Mouse (Mus musculus): ENCODE data around the gene Dgkz. TPM values are rescaled to one million over a fixed set of nuclear protein-coding genes. Genes with fewer than 3 reads are reported as not detected.

Dgkz gene
- polyA plus RNA-seq, 1 experiment: 204 TPM

DNA sequence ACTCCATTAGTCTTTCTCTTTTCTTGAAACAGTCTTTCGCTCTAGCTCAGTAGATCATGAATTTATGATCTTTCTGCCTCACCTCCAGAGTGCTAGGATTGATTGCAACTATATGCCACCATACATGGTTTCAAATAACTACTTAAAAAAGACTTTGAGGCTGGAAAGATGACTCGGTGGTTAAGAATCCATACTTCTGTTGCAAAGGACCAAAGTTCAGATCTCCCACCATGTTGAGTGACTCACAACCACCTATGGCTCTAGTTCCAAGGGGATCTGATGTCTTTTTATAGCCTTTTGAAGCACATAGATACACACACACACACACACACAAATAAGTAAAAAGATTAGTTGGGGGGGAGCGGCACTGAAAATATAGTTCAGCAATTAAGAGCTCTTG is 80.3 kb downstream of the Dgkz start:
- no peak for DNase-seq (ENCODE audit: low read depth, low spot score)
- 98% methylated on average over 3 of the region's 3 CpGs for WGBS

DNA sequence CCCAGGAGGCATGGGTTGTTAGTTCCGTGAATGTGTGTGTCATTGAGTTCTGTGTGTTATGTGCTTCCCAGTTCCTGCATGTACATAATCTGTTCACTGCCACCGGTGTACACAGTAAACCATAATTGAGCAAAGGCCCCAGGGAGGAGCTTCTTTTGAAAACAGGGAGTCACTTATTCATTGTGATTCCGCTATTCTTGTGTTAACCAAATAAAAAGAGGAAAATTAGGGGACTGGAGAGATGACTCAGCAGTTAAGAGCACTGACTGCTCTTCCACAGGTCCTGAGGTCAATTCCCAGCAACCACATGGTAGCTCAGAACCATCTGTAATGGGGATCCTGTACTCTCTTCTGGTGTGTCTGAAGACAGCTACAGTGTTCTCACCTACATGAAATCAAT is 80.9 kb downstream of the Dgkz start:
- no peak for DNase-seq (ENCODE audit: low read depth, low spot score)
- 69% methylated on average over 3 of the region's 3 CpGs for WGBS

DNA sequence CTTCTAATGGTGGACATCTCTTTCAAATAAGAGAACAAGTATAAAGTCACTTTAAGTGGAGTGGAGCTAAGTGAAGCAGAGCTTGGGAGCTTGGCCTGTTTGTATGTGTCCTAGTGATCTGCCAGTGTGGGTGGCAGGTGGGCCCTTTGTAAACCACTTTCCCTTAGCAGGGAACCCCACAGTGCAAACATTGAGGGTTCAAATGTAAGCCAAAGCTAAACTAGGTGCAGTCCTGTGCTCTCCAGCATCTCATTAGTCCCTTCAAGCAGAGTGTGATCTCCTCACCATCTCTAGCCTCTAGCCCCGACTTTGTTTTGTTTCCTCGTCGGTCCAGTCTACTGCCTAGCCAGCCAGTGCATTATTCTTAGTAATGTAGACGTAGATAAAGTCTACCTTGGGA is 91.0 kb downstream of the Dgkz start:
- WGBS: 77% methylated on average over 4 of the region's 4 CpGs
- DNase-seq (ENCODE audit: low read depth, low spot score): no peak

DNA sequence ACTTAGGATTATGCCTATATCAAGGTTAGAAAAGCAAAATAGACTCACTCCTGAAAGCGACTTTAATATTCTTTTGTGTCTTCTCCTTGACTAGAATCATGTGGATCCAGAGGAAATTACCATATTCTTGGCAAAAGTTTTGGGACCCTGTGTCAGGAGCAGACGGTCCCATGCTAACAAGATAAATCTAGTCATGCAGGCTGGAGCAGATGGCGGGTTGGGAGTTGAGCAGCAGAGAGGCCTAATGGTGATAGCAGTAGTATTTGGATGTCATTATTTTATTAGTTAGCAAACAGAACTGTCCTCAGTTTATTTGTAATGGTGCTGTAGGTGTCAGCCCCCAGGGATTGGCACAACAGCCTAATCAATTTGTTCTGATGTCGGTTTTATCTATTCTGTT is 91.7 kb downstream of the Dgkz start:
- no peak for DNase-seq (ENCODE audit: low read depth, low spot score)
- WGBS: 91% methylated on average over 4 of the region's 4 CpGs

Other genes with a start within 250 kb of the Dgkz start
- 15.8 and 20.1 TPM in 2 replicates for gene Ambra1, start 245.7 kb downstream of the Dgkz start, polyA plus RNA-seq (2012; rRNA removed)
- 3.1 and 4.8 TPM in 2 replicates for gene Chrm4, start 48.6 kb downstream of the Dgkz start, polyA plus RNA-seq (2012; rRNA removed)
- gene Mdk, start 43.6 kb downstream of the Dgkz start, polyA plus RNA-seq (2012; rRNA removed): 5.8 and 7.8 TPM in 2 replicates
- not detected in 2 replicates for gene Gm9821, start 30.2 kb downstream of the Dgkz start, polyA plus RNA-seq (2012; rRNA removed)
- 15.6 and 19.3 TPM in 2 replicates for gene Creb3l1, start 48.6 kb upstream of the Dgkz start, polyA plus RNA-seq (2012; rRNA removed)
- 10.9 and 17.5 TPM in 2 replicates for gene Phf21a, start 117.3 kb upstream of the Dgkz start, polyA plus RNA-seq (2012; rRNA removed)

Data from large intestine, adult 2 months (tissue).